In genomic region chr6:36725509-36726160, GRCm38 (mm10) we compare ENCODE assay signal across 11 mouse cellular contexts.
DNase-seq lines count a peak whose midpoint lies in the region; ATAC-seq lines count a peak whose summit lies in the region.
"Had no signal": no experiment of that assay in that cellular context is flagged by ENCODE, and none has a peak within 500 bp of the region (broad histone marks: within the 10 kb centered on the region; RNA-seq: fewer than 3 reads in every experiment).

No protein-coding gene starts in this region.

- H3K4me2 ChIP-seq in midbrain, embryonic 15.5 days = no peak overlapping the region
- H3K4me2 ChIP-seq: hindbrain, embryonic 12.5 days; limb, embryonic 13.5 days had no signal

- H3K4me1 ChIP-seq in midbrain, embryonic 15.5 days = peaks cover 14% of the 10 kb centered on the region
- H3K4me1 ChIP-seq: heart, embryonic 10.5 days; limb, embryonic 13.5 days had no signal

- H3K27me3 ChIP-seq in midbrain, embryonic 15.5 days (replicated peaks) = no peaks in the 10 kb centered on the region
- H3K27me3 ChIP-seq: hindbrain, embryonic 12.5 days; limb, embryonic 13.5 days had no signal

- no peak overlapping the region for H3K9ac ChIP-seq in midbrain, embryonic 15.5 days
- H3K9ac ChIP-seq: hindbrain, embryonic 12.5 days; limb, embryonic 13.5 days had no signal

- H3K4me3 ChIP-seq in midbrain, embryonic 15.5 days = no peak overlapping the region
- H3K4me3 ChIP-seq: heart, embryonic 10.5 days; hindbrain, embryonic 12.5 days; limb, embryonic 13.5 days had no signal

- DNase-seq in kidney, adult 9 months = peak; percentile 22
- no peak for DNase-seq in kidney, adult 8-10 months
- peak; percentile 6 for DNase-seq in lung, postnatal 10 days
- DNase-seq in lung, adult 18-20 months = no peak
- DNase-seq in adrenal gland, adult 8-10 months = peak; percentile 50
- no peak for DNase-seq in testis, postnatal 14 days (ENCODE audit: low spot score)
- DNase-seq: thymus, adult 18-20 months had no signal

- H3K36me3 ChIP-seq in midbrain, embryonic 15.5 days (replicated peaks) = peaks cover 2% of the 10 kb centered on the region; the same call in 1 of the 2 replicates

- ATAC-seq in midbrain, embryonic 15.5 days (replicated peaks) = 0 out of 2 replicates have a peak, but pooled peaks have one; percentile 51

- no peaks in the 10 kb centered on the region for H3K9me3 ChIP-seq in midbrain, embryonic 15.5 days

- H3K27ac ChIP-seq in midbrain, embryonic 15.5 days = no peak overlapping the region
- H3K27ac ChIP-seq: heart, embryonic 10.5 days; hindbrain, embryonic 12.5 days; limb, embryonic 13.5 days had no signal

- WGBS in midbrain, embryonic 15.5 days = 82% methylated on average over 3 of the region's 3 CpGs

Comparison
In these comparisons a context has a peak if more than half of its experiments do, and no peak if none do; other contexts are left out.
1. DNase-seq: peak in kidney, adult 9 months (single experiment), lung, postnatal 10 days (single experiment) and adrenal gland, adult 8-10 months (single experiment); none in kidney, adult 8-10 months (0 of 2), lung, adult 18-20 months (0 of 2) and testis, postnatal 14 days (single experiment).